Mouse (Mus musculus) midbrain, postnatal 0 days (tissue): ENCODE results near the gene Med29. TPM values are rescaled to one million over a fixed set of nuclear protein-coding genes. Genes with fewer than 3 reads are reported as not detected.

ENCODE experiments used
- ATAC-seq: fragments of 200-750 bp; cut with Nextera tagmentation; 2 replicates; pipeline ENCODE4 v1.8.0; 2017; ENCODE audit warnings: moderate number of reproducible peaks, mild to moderate bottlenecking, moderate TSS enrichment, moderate library complexity; ENCODE audit not compliant: low FRiP score
- DNase-seq: peaks from one replicate; pipeline ENCODE4 v3.0.0-alpha.2; 2015; ENCODE audit warnings: low spot score
- H3K27ac ChIP-seq: fragments of 300-500 bp; sonication (generic); 2 replicates; pipeline ENCODE4 v1.5.1; 2014; ENCODE audit warnings: low read depth, mild to moderate bottlenecking, low read length, mixed read lengths
- H3K27me3 ChIP-seq: fragments of 300-500 bp; sonication (generic); 2 replicates; pipeline ENCODE4 v1.6.1; 2014; ENCODE audit warnings: low read length, control low read depth, mixed read lengths; ENCODE audit not compliant: insufficient read depth
- H3K36me3 ChIP-seq: fragments of 300-500 bp; sonication (generic); 2 replicates; pipeline ENCODE4 v1.6.1; 2014; ENCODE audit warnings: low read length, control low read depth, mixed read lengths; ENCODE audit not compliant: insufficient read depth
- H3K4me1 ChIP-seq: fragments of 300-500 bp; sonication (generic); 2 replicates; pipeline ENCODE4 v1.6.1; 2014; ENCODE audit warnings: mild to moderate bottlenecking, control low read depth, antibody characterized with exemption, low read length, mixed read lengths; ENCODE audit not compliant: insufficient read depth
- H3K4me2 ChIP-seq: fragments of 300-500 bp; sonication (generic); 2 replicates; pipeline ENCODE4 v1.6.1; 2014; ENCODE audit warnings: low read depth, mild to moderate bottlenecking, low read length, mixed read lengths; ENCODE audit not compliant: poor library complexity, severe bottlenecking
- H3K4me3 ChIP-seq: fragments of 300-500 bp; sonication (generic); 2 replicates; pipeline ENCODE4 v1.5.1; 2014; ENCODE audit warnings: low read depth, mild to moderate bottlenecking, low read length, moderate library complexity
- H3K9ac ChIP-seq: fragments of 300-500 bp; sonication (generic); replicated peaks from 2 replicates; pipeline ENCODE4 v1.6.1; 2014; ENCODE audit warnings: mild to moderate bottlenecking, low read length, moderate library complexity, mixed read lengths; ENCODE audit not compliant: poor library complexity, severe bottlenecking
- H3K9me3 ChIP-seq: fragments of 300-500 bp; sonication (generic); 2 replicates; pipeline ENCODE4 v1.6.1; 2016; ENCODE audit warnings: low read length, control low read depth
- CTCF ChIP-seq: IDR thresholded peaks from 2 replicates; pipeline ENCODE4 v1.5.1; 2016; ENCODE audit warnings: antibody characterized with exemption, mild to moderate bottlenecking
- whole genome bisulfite sequencing: fragments of 180-500 bp; shearing (Covaris S2); extraction: QIAGEN DNeasy Blood & Tissue Kit; methylation state at CpG from one replicate; pipeline ENCODE4 v1.1.7; 2014; 5-methylcytosine and 5-hydroxymethylcytosine counted together
- polyA plus RNA-seq: library from polyadenylated mRNA; unstranded; fragments of >200 nt; fragmentation: Nextera tagmentation; extraction: Ambion mirVana; gene quantifications from 2 replicates; pipeline ENCODE4 v1.2.1, GENCODE M21; 2015
- total RNA-seq: library from RNA; depleted of rRNA; stranded (reverse); fragments of >200 nt; gene quantifications from 2 replicates; pipeline ENCODE4 v1.2.3, GENCODE M21; 2014

The Med29 gene
- total and polyA plus RNA-seq, 2 experiments from 2014 or later, result 37.9 to 41.6 TPM

GRCm38 (mm10) chr7:28354113-28354581 is 38.4 kb downstream of the Med29 start:
- no peak for TF ChIP-seq CTCF
- no peak for DNase-seq
- H3K27me3 ChIP-seq, result no peaks in the 10 kb centered on the region
- H3K9me3 ChIP-seq, result no peaks in the 10 kb centered on the region
- 83% methylated on average over 3 of the region's 3 CpGs for WGBS
- no peak overlapping the region for H3K4me2 ChIP-seq
- peaks cover 9% of the 10 kb centered on the region; the same call in 1 of the 2 replicates for H3K4me1 ChIP-seq
- no peak overlapping the region for H3K9ac ChIP-seq
- peaks cover 13% of the 10 kb centered on the region; the same call in 1 of the 2 replicates for H3K36me3 ChIP-seq
- H3K4me3 ChIP-seq, result no peak overlapping the region
- no peak for ATAC-seq
- H3K27ac ChIP-seq, result no peak overlapping the region

- peaks cover 13% of the 10 kb centered on the region; the same call in 1 of the 2 replicates for H3K36me3 ChIP-seq
- H3K9me3 ChIP-seq, result no peaks in the 10 kb centered on the region
- TF ChIP-seq CTCF, result peak; percentile 27
- DNase-seq (no peak), ATAC-seq (no peak)
- H3K4me1 ChIP-seq, result peaks cover 9% of the 10 kb centered on the region; the same call in 1 of the 2 replicates
- no peak overlapping the region for H3K27ac ChIP-seq
- no peak overlapping the region for H3K4me3 ChIP-seq
- no peak overlapping the region for H3K4me2 ChIP-seq
- H3K9ac ChIP-seq, result no peak overlapping the region
- H3K27me3 ChIP-seq, result no peaks in the 10 kb centered on the region
- 98% methylated on average over 2 of the region's 2 CpGs for WGBS
Observed at GRCm38 (mm10) chr7:28353267-28353666, 39.2 kb downstream of the Med29 start.

- Histone ChIP-seq H3K9ac (peak overlapping the region; percentile 97), H3K9me3 (no peaks in the 10 kb centered on the region), H3K27me3 (no peaks in the 10 kb centered on the region), H3K4me2 (peak overlapping the region; percentile 84), H3K4me3 (peak overlapping the region; percentile 85), H3K4me1 (peaks cover 9% of the 10 kb centered on the region; the same call in 1 of the 2 replicates), H3K27ac (no peak overlapping the region), H3K36me3 (peaks cover 13% of the 10 kb centered on the region; the same call in 1 of the 2 replicates)
- no peak for DNase-seq
- no peak for ATAC-seq
- TF ChIP-seq CTCF, result no peak
- 41% methylated on average over 4 of the region's 4 CpGs for WGBS
Observed at GRCm38 (mm10) chr7:28351676-28352191, 40.8 kb downstream of the Med29 start.

- WGBS, result under 1% methylated on average over 49 of the region's 50 CpGs
Observed at GRCm38 (mm10) chr7:28350155-28350883, 42.2 kb downstream of the Med29 start, which contains the start of gene Rps16. Rps16 (plus strand) TSS chr7:28350652.

GRCm38 (mm10) chr7:28348601-28349000 is 43.9 kb downstream of the Med29 start:
- no peak overlapping the region for H3K9ac ChIP-seq
- no peak overlapping the region for H3K27ac ChIP-seq
- H3K4me1 ChIP-seq, result peaks cover 9% of the 10 kb centered on the region; the same call in 1 of the 2 replicates
- no peaks in the 10 kb centered on the region for H3K27me3 ChIP-seq
- TF ChIP-seq CTCF, result peak; percentile 55
- no peak overlapping the region for H3K4me3 ChIP-seq
- no peak overlapping the region for H3K4me2 ChIP-seq
- H3K36me3 ChIP-seq, result peaks cover 5% of the 10 kb centered on the region; the same call in 1 of the 2 replicates
- no peaks in the 10 kb centered on the region for H3K9me3 ChIP-seq
- peak; percentile 47 for DNase-seq
- WGBS, result 91% methylated on average over 7 of the region's 7 CpGs
- ATAC-seq, result no peak

More at GRCm38 (mm10) chr7:28350155-28350883, 42.2 kb downstream of the Med29 start, which contains the start of gene Rps16:
- Histone ChIP-seq H3K9ac (peak within 1 kb of the TSS; percentile 97), H3K27me3 (no peaks in the 10 kb centered on the region), H3K36me3 (peaks cover 13% of the 10 kb centered on the region; the same call in 1 of the 2 replicates), H3K4me2 (peak within 1 kb of the TSS; percentile 84), H3K4me3 (peak within 1 kb of the TSS; percentile 85), H3K27ac (peak within 1 kb of the TSS; percentile 83), H3K4me1 (peaks cover 9% of the 10 kb centered on the region; the same call in 1 of the 2 replicates), H3K9me3 (no peaks in the 10 kb centered on the region)
- DNase-seq, result peak; percentile 99
- peak; percentile 92 for ATAC-seq
- TF ChIP-seq CTCF, result no peak

- no peak for ATAC-seq
- Histone ChIP-seq H3K27me3 (no peaks in the 10 kb centered on the region), H3K9me3 (no peaks in the 10 kb centered on the region), H3K4me1 (peaks cover 9% of the 10 kb centered on the region; the same call in 1 of the 2 replicates), H3K4me3 (no peak overlapping the region), H3K4me2 (no peak overlapping the region), H3K36me3 (no peaks in the 10 kb centered on the region), H3K27ac (no peak overlapping the region), H3K9ac (no peak overlapping the region)
- WGBS, result 79% methylated on average over 3 of the region's 3 CpGs
- no peak for TF ChIP-seq CTCF
- DNase-seq, result no peak
Observed at GRCm38 (mm10) chr7:28347746-28348145, 44.8 kb downstream of the Med29 start.
